In the genomic region with DNA sequence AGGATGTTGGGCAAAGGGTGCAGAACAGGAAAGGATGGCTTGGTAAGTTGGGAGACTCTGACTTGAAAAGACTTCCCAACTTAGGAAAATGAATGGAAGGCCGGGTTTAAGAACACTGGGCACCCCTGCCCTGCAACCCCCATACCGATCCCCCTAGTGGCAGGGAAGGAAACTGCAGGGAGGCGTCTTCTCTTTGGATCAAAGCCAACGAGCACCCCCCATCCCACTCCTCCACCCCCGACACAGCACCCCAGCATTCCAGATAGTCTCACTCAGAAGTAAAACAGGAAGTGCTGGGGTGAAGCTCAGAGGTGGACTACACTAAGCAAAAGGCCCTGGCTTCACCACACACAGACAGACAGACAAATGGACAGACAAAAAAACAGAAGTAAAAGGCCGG, we compare ENCODE assay signal across 9 mouse cellular contexts.
DNase-seq lines count a peak whose midpoint lies in the region; ATAC-seq and TF ChIP-seq lines count a peak whose summit lies in the region.
"Had no signal": no experiment of that assay in that cellular context is flagged by ENCODE, and none has a peak within 500 bp of the region (broad histone marks: within the 10 kb centered on the region; RNA-seq: fewer than 3 reads in every experiment).

No protein-coding gene starts in this region.

- DNase-seq in gastrocnemius, adult 2 months, result no peak
- no peak for DNase-seq in gastrocnemius, adult 8-10 months (ENCODE audit: low spot score in 2 of 2)
- peak; percentile 90 for DNase-seq in midbrain, embryonic 11.5 days (ENCODE audit: low spot score, missing footprints)
- peak; percentile 56 for DNase-seq in thymus, postnatal 14 days
- DNase-seq in T-cell, adult 2 months (ENCODE audit: low spot score), result no peak
- no peak for DNase-seq in adrenal gland, postnatal 25 days

- intact Hi-C loops in gastrocnemius, adult 2 months (cut with DNase I), result no loop called here

- peak; percentile 67 for TF ChIP-seq CTCF in gastrocnemius, adult 2 months (IDR thresholded peaks at IDR 0.05)

- H3K27me3 ChIP-seq in midbrain, embryonic 11.5 days (ENCODE audit: control insufficient read depth, insufficient read depth, low read length), result no peaks in the 10 kb centered on the region
- no peaks in the 10 kb centered on the region for H3K27me3 ChIP-seq in midbrain, embryonic 16.5 days (ENCODE audit: control insufficient read depth, insufficient read depth, low read depth, low read length)
- H3K27me3 ChIP-seq: lung, embryonic 15.5 days had no signal

- no peak overlapping the region for H3K27ac ChIP-seq in gastrocnemius, adult 2 months
- no peak overlapping the region for H3K27ac ChIP-seq in midbrain, embryonic 11.5 days (ENCODE audit: low read depth, low read length)
- H3K27ac ChIP-seq in midbrain, embryonic 16.5 days (ENCODE audit: low read length), result no peak overlapping the region
- H3K27ac ChIP-seq: lung, embryonic 15.5 days had no signal

- H3K4me3 ChIP-seq in gastrocnemius, adult 2 months, result no peak overlapping the region
- H3K4me3 ChIP-seq in midbrain, embryonic 11.5 days (ENCODE audit: low read depth, low read length), result no peak overlapping the region
- no peak overlapping the region for H3K4me3 ChIP-seq in midbrain, embryonic 16.5 days (ENCODE audit: low read depth, low read length)
- H3K4me3 ChIP-seq: lung, embryonic 15.5 days had no signal

- ATAC-seq in midbrain, embryonic 11.5 days (ENCODE audit: low FRiP score), result no peak
- ATAC-seq in midbrain, embryonic 16.5 days, result no peak
- ATAC-seq in erythroid progenitor cell, adult 5-6 weeks (replicated peaks; ENCODE audit: low FRiP score, poor library complexity, severe bottlenecking), result 0 out of 2 replicates have a peak, but pooled peaks have one; percentile 57

- H3K36me3 ChIP-seq in midbrain, embryonic 11.5 days (ENCODE audit: control insufficient read depth, insufficient read depth, low read length), result no peaks in the 10 kb centered on the region
- no peaks in the 10 kb centered on the region for H3K36me3 ChIP-seq in midbrain, embryonic 16.5 days (ENCODE audit: control insufficient read depth, insufficient read depth, low read length)
- H3K36me3 ChIP-seq: lung, embryonic 15.5 days had no signal

- H3K4me2 ChIP-seq in midbrain, embryonic 11.5 days, result no peak overlapping the region
- H3K4me2 ChIP-seq in midbrain, embryonic 16.5 days (ENCODE audit: low read length), result no peak overlapping the region
- H3K4me2 ChIP-seq: lung, embryonic 15.5 days had no signal

- 39% methylated on average over 6 of the region's 6 CpGs for WGBS in midbrain, embryonic 11.5 days
- WGBS in midbrain, embryonic 16.5 days, result 42% methylated on average over 6 of the region's 6 CpGs

- H3K9ac ChIP-seq in midbrain, embryonic 11.5 days (ENCODE audit: low read length), result no peak overlapping the region
- no peak overlapping the region for H3K9ac ChIP-seq in midbrain, embryonic 16.5 days (ENCODE audit: low read depth, low read length)
- H3K9ac ChIP-seq: lung, embryonic 15.5 days had no signal

- H3K9me3 ChIP-seq in midbrain, embryonic 11.5 days (ENCODE audit: control insufficient read depth, low read length), result no peaks in the 10 kb centered on the region
- no peaks in the 10 kb centered on the region for H3K9me3 ChIP-seq in midbrain, embryonic 16.5 days (replicated peaks; ENCODE audit: control insufficient read depth, low read length, poor library complexity, severe bottlenecking)
- H3K9me3 ChIP-seq: lung, embryonic 15.5 days had no signal

- H3K4me1 ChIP-seq in midbrain, embryonic 11.5 days (ENCODE audit: control insufficient read depth, insufficient read depth, low read length), result peaks cover 2% of the 10 kb centered on the region; the same call in 1 of the 2 replicates
- H3K4me1 ChIP-seq in midbrain, embryonic 16.5 days (ENCODE audit: control insufficient read depth, insufficient read depth, low read length), result no peaks in the 10 kb centered on the region

Comparison
In these comparisons a context has a peak if more than half of its experiments do, and no peak if none do; other contexts are left out.
1. DNase-seq: peak in midbrain, embryonic 11.5 days (single experiment) and thymus, postnatal 14 days (single experiment); none in gastrocnemius, adult 2 months (single experiment), gastrocnemius, adult 8-10 months (0 of 2), T-cell, adult 2 months (single experiment) and adrenal gland, postnatal 25 days (single experiment).